Mouse (Mus musculus) embryonic fibroblast, embryonic 13.5 days (primary cell): ENCODE measurements around the gene Fbxo10.

ENCODE experiments used
- CTCF ChIP-seq: IDR thresholded peaks from 2 replicates; pipeline ENCODE4 v1.5.1; 2011; ENCODE audit warnings: mild to moderate bottlenecking, control low read depth, low read length, moderate library complexity, borderline replicate concordance; ENCODE audit not compliant: insufficient read depth
- POLR2A ChIP-seq: IDR thresholded peaks from 2 replicates; pipeline ENCODE4 v1.6.1; 2011; ENCODE audit warnings: low read depth, mild to moderate bottlenecking, control low read depth, low read length, moderate library complexity

DNA sequence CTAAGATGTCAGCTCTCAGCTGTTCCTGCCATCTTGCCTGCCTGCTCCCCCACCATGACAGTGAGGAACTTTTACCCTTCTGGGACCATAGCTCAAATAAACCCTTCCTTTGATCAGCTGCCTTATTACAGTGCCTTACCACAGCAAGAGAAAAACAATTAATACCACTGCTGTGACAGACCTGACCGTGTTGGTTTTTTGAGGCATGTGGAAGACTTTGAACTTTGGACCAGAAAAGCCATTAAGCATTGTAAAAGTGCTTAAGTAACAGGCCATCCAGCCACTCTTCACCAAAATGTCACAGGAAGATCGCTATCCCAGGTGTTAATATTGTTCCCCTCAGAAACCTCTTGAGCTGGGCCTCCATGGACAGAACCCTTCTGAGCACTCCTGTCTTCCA is 19.8 kb downstream of the Fbxo10 start:
- TF ChIP-seq CTCF (no peak), POLR2A (no peak)
